Mouse (Mus musculus) midbrain, embryonic 14.5 days (tissue): ENCODE data around the gene Lmo7. TPM values are rescaled to one million over a fixed set of nuclear protein-coding genes. Genes with fewer than 3 reads are reported as not detected.

ENCODE experiments used
- ATAC-seq: fragments of 200-750 bp; cut with Nextera tagmentation; 2 replicates; pipeline ENCODE4 v1.8.0; 2017; ENCODE audit warnings: moderate number of reproducible peaks, moderate library complexity; ENCODE audit not compliant: low FRiP score, low TSS enrichment
- DNase-seq: peaks from one replicate; pipeline ENCODE4 v3.0.0-alpha.2; 2015
- H3K27ac ChIP-seq: fragments of 300-500 bp; sonication (generic); replicated peaks from 2 replicates; pipeline ENCODE4 v1.5.1; 2014; ENCODE audit warnings: mild to moderate bottlenecking, low read depth, low read length, moderate library complexity
- H3K27me3 ChIP-seq: fragments of 300-500 bp; sonication (generic); 2 replicates; pipeline ENCODE4 v1.6.1; 2014; ENCODE audit warnings: low read length, control low read depth, mixed read lengths; ENCODE audit not compliant: control insufficient read depth, insufficient read depth
- H3K36me3 ChIP-seq: fragments of 300-500 bp; sonication (generic); 2 replicates; pipeline ENCODE4 v1.6.1; 2014; ENCODE audit warnings: low read length, control low read depth; ENCODE audit not compliant: control insufficient read depth, insufficient read depth
- H3K4me1 ChIP-seq: fragments of 300-500 bp; sonication (generic); 2 replicates; pipeline ENCODE4 v1.6.1; 2014; ENCODE audit warnings: mild to moderate bottlenecking, antibody characterized with exemption, low read length, control low read depth; ENCODE audit not compliant: control insufficient read depth, insufficient read depth
- H3K4me2 ChIP-seq: fragments of 300-500 bp; sonication (generic); 2 replicates; pipeline ENCODE4 v1.6.1; 2014; ENCODE audit warnings: mild to moderate bottlenecking, low read length, moderate library complexity
- H3K4me3 ChIP-seq: fragments of 300-500 bp; sonication (generic); replicated peaks from 2 replicates; pipeline ENCODE4 v1.5.1; 2014; ENCODE audit warnings: low read depth, low read length
- H3K9ac ChIP-seq: fragments of 300-500 bp; sonication (generic); replicated peaks from 2 replicates; pipeline ENCODE4 v1.6.1; 2014; ENCODE audit warnings: mild to moderate bottlenecking, low read length, moderate library complexity
- H3K9me3 ChIP-seq: fragments of 300-500 bp; sonication (generic); 2 replicates; pipeline ENCODE4 v1.6.1; 2016; ENCODE audit warnings: low read length, control low read depth, mixed read lengths; ENCODE audit not compliant: control insufficient read depth
- WGBS: fragments of 180-500 bp; shearing (Covaris S2); extraction: QIAGEN DNeasy Blood & Tissue Kit; methylation state at CpG from one replicate; pipeline ENCODE4 v1.1.7; 2014; 5-methylcytosine and 5-hydroxymethylcytosine counted together
- polyA plus RNA-seq: library from polyadenylated mRNA; unstranded; fragments of >200 nt; fragmentation: Nextera tagmentation; extraction: Ambion mirVana; gene quantifications from 2 replicates; pipeline ENCODE4 v1.2.1, GENCODE M21; 2014

Gene Lmo7
- polyA plus RNA-seq, 1 experiment from 2014 or later, result 1.7 TPM

DNA sequence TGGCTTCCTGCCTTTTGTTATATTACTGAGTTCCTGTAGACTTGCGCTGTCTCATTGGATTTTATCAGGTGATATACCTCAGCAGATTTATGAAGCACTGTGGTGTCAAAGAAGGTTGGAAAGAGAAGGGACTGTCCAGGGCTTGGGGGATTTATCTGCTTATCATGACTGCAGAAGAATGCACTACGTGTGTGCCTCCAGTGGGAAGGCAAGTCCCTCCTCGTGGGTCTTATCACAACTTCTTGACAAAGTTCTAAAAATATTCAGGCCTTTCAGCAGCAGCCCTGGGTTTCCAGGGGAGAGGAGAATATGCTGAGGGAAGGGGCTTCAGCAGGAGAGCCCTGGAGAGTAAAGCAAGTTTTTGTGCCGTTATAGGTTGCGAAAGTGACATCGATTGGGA lies 154.0 kb downstream of the Lmo7 start:
- DNase-seq (no peak), ATAC-seq (no peak)
- H3K4me2 ChIP-seq, result no peak overlapping the region
- H3K9me3 ChIP-seq, result no peaks in the 10 kb centered on the region
- H3K27me3 ChIP-seq, result no peaks in the 10 kb centered on the region
- WGBS, result 94% methylated on average over 6 of the region's 6 CpGs
- no peaks in the 10 kb centered on the region for H3K36me3 ChIP-seq
- H3K9ac ChIP-seq, result no peak overlapping the region
- no peaks in the 10 kb centered on the region for H3K4me1 ChIP-seq
- no peak overlapping the region for H3K27ac ChIP-seq
- no peak overlapping the region for H3K4me3 ChIP-seq

DNA sequence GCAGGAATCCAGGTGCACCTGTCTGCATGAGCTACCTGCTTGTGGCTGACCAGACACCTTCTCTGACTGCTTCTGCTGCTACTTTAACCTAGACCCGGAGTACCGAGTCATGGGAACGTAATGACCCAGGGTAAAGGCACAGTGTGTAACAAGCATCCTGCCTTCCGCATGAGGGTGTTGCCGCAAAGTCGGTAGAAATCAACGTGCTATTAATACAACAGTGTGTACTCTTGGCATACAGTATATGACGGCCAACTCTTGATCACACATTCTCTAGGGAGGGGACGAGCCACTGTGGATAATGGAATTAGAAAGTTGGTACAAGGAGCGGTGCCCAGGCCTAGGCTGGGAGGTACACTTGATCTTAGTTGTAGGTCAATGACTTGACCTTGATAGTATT lies 156.6 kb downstream of the Lmo7 start:
- Histone ChIP-seq H3K9ac (no peak overlapping the region), H3K4me2 (no peak overlapping the region), H3K9me3 (no peaks in the 10 kb centered on the region), H3K36me3 (no peaks in the 10 kb centered on the region), H3K27ac (no peak overlapping the region), H3K4me1 (no peaks in the 10 kb centered on the region), H3K4me3 (no peak overlapping the region), H3K27me3 (no peaks in the 10 kb centered on the region)
- ATAC-seq (no peak), DNase-seq (no peak)
- WGBS, result 98% methylated on average over 10 of the region's 10 CpGs

DNA sequence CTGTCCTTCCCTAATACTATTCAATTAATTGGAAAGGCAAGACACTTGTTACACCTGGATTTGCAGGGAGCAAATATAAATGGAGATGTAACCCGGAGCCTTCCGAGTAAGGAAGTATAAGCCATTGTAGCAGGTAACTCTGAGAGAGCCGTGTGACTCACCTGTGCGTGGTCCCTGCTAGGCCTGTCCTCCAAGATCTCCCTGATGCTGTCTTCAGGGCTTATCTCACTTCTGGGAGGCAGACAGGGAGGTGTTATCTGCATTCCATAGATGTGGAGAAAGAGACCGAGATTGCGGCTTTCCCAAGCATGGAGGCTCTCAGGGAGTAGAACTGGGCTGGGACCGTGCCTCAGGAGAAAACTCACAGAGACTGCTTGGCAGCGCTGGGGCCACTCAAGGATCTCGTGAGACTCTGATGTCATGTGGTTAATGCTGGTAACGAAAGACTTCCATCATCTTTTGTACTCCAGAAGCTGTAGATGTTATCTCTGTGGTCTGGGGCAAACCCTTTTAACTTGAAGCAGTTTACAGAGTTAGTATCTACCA lies 162.2 kb downstream of the Lmo7 start:
- no peaks in the 10 kb centered on the region for H3K36me3 ChIP-seq
- H3K9ac ChIP-seq, result no peak overlapping the region
- H3K4me2 ChIP-seq, result no peak overlapping the region
- H3K27me3 ChIP-seq, result no peaks in the 10 kb centered on the region
- no peak for ATAC-seq
- no peaks in the 10 kb centered on the region for H3K9me3 ChIP-seq
- 92% methylated on average over 10 of the region's 10 CpGs for WGBS
- H3K4me1 ChIP-seq, result no peaks in the 10 kb centered on the region
- no peak for DNase-seq
- no peak overlapping the region for H3K4me3 ChIP-seq
- no peak overlapping the region for H3K27ac ChIP-seq

DNA sequence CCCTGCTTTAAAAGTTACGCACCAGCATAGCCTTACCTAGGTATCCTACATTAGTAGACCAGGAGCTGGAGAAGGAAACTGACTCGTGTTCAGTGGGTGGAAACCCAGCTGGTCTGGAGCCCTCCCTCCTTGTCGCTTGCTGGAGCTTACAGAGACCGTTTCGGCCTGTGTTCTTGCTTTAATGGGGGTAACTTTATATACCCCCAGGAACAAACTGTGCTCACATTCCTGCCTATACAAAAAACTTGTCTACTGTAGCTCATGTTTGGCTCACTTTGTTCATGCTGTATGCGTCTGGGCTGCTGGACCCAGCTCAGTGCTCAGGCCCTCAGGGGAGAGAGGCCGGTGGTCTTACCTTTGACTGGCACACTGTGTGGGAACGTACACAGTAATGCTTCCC lies 162.7 kb downstream of the Lmo7 start:
- Histone ChIP-seq H3K9me3 (no peaks in the 10 kb centered on the region), H3K4me3 (no peak overlapping the region), H3K27me3 (no peaks in the 10 kb centered on the region), H3K4me2 (no peak overlapping the region), H3K36me3 (no peaks in the 10 kb centered on the region), H3K9ac (no peak overlapping the region), H3K27ac (no peak overlapping the region), H3K4me1 (no peaks in the 10 kb centered on the region)
- 90% methylated on average over 8 of the region's 8 CpGs for WGBS
- DNase-seq (no peak), ATAC-seq (no peak)

DNA sequence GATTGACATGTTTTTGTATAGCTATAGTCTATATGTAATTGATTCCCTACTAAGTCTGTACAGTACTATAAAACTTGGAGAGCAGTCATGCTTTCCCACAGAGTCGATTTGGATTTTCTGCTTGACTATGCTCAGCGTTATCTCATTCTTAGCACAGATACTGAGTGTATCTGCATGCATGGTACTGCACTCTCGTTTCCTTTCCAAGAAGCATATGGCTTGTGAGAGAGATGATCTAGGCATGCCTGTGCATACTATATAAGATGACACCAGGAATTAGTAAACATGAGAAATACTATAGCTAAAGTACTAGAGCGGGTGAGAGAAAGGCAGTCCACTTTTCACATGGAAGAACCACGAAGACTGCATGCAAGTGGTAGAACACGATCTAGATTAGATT lies 163.5 kb downstream of the Lmo7 start:
- 92% methylated on average over 6 of the region's 6 CpGs for WGBS
- no peaks in the 10 kb centered on the region for H3K9me3 ChIP-seq
- H3K4me2 ChIP-seq, result no peak overlapping the region
- no peak overlapping the region for H3K4me3 ChIP-seq
- DNase-seq, result no peak
- no peak for ATAC-seq
- H3K27ac ChIP-seq, result no peak overlapping the region
- H3K4me1 ChIP-seq, result no peaks in the 10 kb centered on the region
- H3K9ac ChIP-seq, result no peak overlapping the region
- H3K36me3 ChIP-seq, result no peaks in the 10 kb centered on the region
- no peaks in the 10 kb centered on the region for H3K27me3 ChIP-seq

DNA sequence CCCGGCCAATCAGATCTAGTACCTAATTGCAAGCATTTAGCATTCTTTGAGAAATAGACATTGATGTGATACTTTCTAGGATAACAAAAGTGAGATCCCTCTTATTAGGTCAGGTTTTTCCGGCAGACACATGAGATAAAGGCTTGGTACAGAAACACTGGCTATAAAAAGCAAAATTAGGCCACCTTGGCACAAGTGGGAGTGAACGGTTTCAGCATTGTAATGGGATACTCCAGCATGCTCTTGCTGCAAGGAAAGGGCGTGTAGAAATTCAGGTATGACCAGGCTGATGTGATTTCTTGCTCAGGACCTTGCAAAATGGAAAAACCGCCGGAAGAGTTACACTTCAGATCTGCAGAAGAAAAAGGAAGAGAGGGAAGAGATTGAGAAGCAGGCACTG lies 168.5 kb downstream of the Lmo7 start:
- ATAC-seq (no peak), DNase-seq (no peak)
- Histone ChIP-seq H3K36me3 (no peaks in the 10 kb centered on the region), H3K9ac (no peak overlapping the region), H3K9me3 (no peaks in the 10 kb centered on the region), H3K27ac (no peak overlapping the region), H3K4me3 (no peak overlapping the region), H3K27me3 (no peaks in the 10 kb centered on the region), H3K4me2 (no peak overlapping the region), H3K4me1 (no peaks in the 10 kb centered on the region)
- WGBS, result 94% methylated on average over 6 of the region's 6 CpGs

DNA sequence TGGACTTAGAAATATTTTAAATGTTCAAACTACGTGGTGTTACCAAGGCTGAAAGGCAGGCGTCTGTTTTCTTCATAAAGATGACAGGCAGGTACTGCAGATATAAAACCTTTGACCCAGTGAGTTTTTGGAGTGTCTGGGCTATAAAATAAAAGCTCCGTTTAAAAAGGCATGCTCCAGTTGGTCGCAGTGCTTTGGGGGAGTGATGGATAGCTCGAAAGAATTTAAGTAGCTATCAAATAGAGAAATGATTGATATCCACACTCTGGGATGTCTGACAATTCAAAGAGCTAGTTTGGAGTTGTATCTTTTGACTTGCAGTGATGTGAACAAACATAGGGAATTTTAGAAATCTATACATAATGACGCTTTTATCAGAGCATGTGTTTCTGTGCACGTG lies 171.7 kb downstream of the Lmo7 start:
- Histone ChIP-seq H3K4me3 (no peak overlapping the region), H3K36me3 (no peaks in the 10 kb centered on the region), H3K9me3 (no peaks in the 10 kb centered on the region), H3K4me2 (no peak overlapping the region), H3K4me1 (no peaks in the 10 kb centered on the region), H3K9ac (no peak overlapping the region), H3K27ac (no peak overlapping the region), H3K27me3 (no peaks in the 10 kb centered on the region)
- ATAC-seq (no peak), DNase-seq (no peak)
- WGBS, result 87% methylated on average over 7 of the region's 7 CpGs

DNA sequence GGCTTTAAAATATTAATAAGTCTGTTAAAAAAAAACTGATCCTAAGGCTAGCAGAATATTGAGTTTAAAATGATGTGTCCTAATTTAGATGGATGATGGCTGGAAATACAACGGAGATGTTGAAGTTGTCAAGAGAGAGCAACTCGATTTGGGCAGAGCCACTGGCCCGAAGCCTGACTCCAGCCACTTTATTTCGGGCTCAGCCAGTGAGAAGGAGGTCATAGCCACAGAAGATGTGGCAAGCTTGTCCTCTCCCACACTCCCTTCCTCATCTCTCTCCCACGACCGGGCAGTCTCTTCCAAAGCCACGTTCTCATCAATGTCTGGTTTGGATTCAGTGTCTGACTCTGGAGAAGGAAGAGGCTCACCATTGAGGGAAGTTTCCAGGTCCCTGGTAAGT lies 172.2 kb downstream of the Lmo7 start:
- no peaks in the 10 kb centered on the region for H3K36me3 ChIP-seq

DNA sequence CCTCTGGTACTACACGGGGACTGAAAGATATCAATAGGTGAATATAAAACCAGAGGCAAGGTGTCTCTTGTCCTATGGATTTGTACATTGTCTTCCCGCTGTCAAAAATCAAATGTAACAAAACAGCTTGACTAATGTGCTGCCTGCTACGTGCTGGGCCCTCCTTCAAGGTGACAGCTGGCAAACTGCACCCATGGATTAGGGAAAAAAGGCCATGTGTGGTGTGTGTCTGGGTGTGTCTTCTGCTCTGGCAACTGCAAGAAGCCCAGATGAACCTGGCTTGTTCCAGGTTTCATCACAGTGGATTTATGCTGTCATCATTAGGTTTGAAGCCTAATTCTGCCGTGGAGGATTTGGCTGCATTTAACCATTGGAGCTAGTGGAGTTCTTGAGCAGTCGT lies 174.0 kb downstream of the Lmo7 start:
- H3K27me3 ChIP-seq, result no peaks in the 10 kb centered on the region
- no peak for ATAC-seq
- no peaks in the 10 kb centered on the region for H3K36me3 ChIP-seq
- H3K4me2 ChIP-seq, result no peak overlapping the region
- H3K27ac ChIP-seq, result no peak overlapping the region
- DNase-seq, result no peak
- H3K4me1 ChIP-seq, result no peaks in the 10 kb centered on the region
- no peaks in the 10 kb centered on the region for H3K9me3 ChIP-seq
- H3K9ac ChIP-seq, result no peak overlapping the region
- H3K4me3 ChIP-seq, result no peak overlapping the region
- WGBS, result 75% methylated on average over 5 of the region's 5 CpGs

More for the DNA sequence above, 172.2 kb downstream of the Lmo7 start:
- no peaks in the 10 kb centered on the region for H3K4me1 ChIP-seq
- no peaks in the 10 kb centered on the region for H3K27me3 ChIP-seq
- DNase-seq (no peak), ATAC-seq (no peak)
- no peak overlapping the region for H3K4me3 ChIP-seq
- H3K4me2 ChIP-seq, result no peak overlapping the region
- no peaks in the 10 kb centered on the region for H3K9me3 ChIP-seq
- 90% methylated on average over 7 of the region's 7 CpGs for whole genome bisulfite sequencing
- no peak overlapping the region for H3K27ac ChIP-seq
- no peak overlapping the region for H3K9ac ChIP-seq
